Mouse (Mus musculus): ENCODE measurements around the gene Pde8b. TPM values are rescaled to one million over a fixed set of nuclear protein-coding genes. Genes with fewer than 3 reads are reported as not detected.
A peak's percentile ranks its signal among the peaks of the same experiment; 100 is the strongest.

Pde8b gene
- 1 to 10 TPM in 3 of 4 experiments, under 1 TPM in 1; 0.94 to 4.4 (median 1.7) TPM for total RNA-seq (2022)

- DNase-seq (ENCODE audit: low spot score in 2 of 2): no peak
Measured at GRCm38 (mm10) chr13:95249511-95250456, at the start of gene Pde8b. Gene Pde8b, minus strand, starts transcription at chr13:95250336.

GRCm38 (mm10) chr13:95291983-95292382 is 41.8 kb upstream of the Pde8b start:
- no peak for DNase-seq (ENCODE audit: low spot score in 2 of 2)

- no peak for DNase-seq (ENCODE audit: low spot score in 2 of 2)
Measured at GRCm38 (mm10) chr13:95288027-95288426, 37.9 kb upstream of the Pde8b start.

- DNase-seq (ENCODE audit: low spot score in 2 of 2): peak; percentile 3 to 15
Measured at GRCm38 (mm10) chr13:95286989-95287388, 36.9 kb upstream of the Pde8b start.

GRCm38 (mm10) chr13:95281740-95282673 is 31.9 kb upstream of the Pde8b start:
- no peak for DNase-seq (ENCODE audit: low spot score in 2 of 2)

GRCm38 (mm10) chr13:95278426-95279025 is 28.4 kb upstream of the Pde8b start:
- no peak for DNase-seq (ENCODE audit: low spot score in 2 of 2)

GRCm38 (mm10) chr13:95264691-95265090 is 14.6 kb upstream of the Pde8b start:
- DNase-seq (ENCODE audit: low spot score in 2 of 2): no peak

- peak in 1 of 2 experiments; percentile 8 for DNase-seq (ENCODE audit: low spot score in 2 of 2)
Measured at GRCm38 (mm10) chr13:95260886-95261789, 11.0 kb upstream of the Pde8b start.

GRCm38 (mm10) chr13:95260391-95260790 is 10.3 kb upstream of the Pde8b start:
- no peak for DNase-seq (ENCODE audit: low spot score in 2 of 2)

- DNase-seq (ENCODE audit: low spot score in 2 of 2): no peak
Measured at GRCm38 (mm10) chr13:95257083-95257482, 6.9 kb upstream of the Pde8b start.

- DNase-seq (ENCODE audit: low spot score in 2 of 2): no peak
Measured at GRCm38 (mm10) chr13:95255083-95255482, 4.9 kb upstream of the Pde8b start.

- no peak for DNase-seq (ENCODE audit: low spot score in 2 of 2)
Measured at GRCm38 (mm10) chr13:95243026-95243425, 7.1 kb downstream of the Pde8b start.

GRCm38 (mm10) chr13:95237488-95237887 is 12.6 kb downstream of the Pde8b start:
- no peak for DNase-seq (ENCODE audit: low spot score in 2 of 2)

- DNase-seq (ENCODE audit: low spot score in 2 of 2): no peak
Measured at GRCm38 (mm10) chr13:95235261-95235660, 14.9 kb downstream of the Pde8b start.

- DNase-seq (ENCODE audit: low spot score in 2 of 2): no peak
Measured at GRCm38 (mm10) chr13:95231366-95232138, 18.6 kb downstream of the Pde8b start.

GRCm38 (mm10) chr13:95230326-95230725 is 19.8 kb downstream of the Pde8b start:
- DNase-seq (ENCODE audit: low spot score in 2 of 2): no peak

- DNase-seq (ENCODE audit: low spot score in 2 of 2): no peak
Measured at GRCm38 (mm10) chr13:95224491-95224890, 25.6 kb downstream of the Pde8b start.

GRCm38 (mm10) chr13:95223427-95223772 is 26.7 kb downstream of the Pde8b start:
- no peak for DNase-seq (ENCODE audit: low spot score in 2 of 2)

- peak in 1 of 2 experiments; percentile 7 for DNase-seq (ENCODE audit: low spot score in 2 of 2)
Measured at GRCm38 (mm10) chr13:95222569-95223426, 27.3 kb downstream of the Pde8b start.

All from gastrocnemius, adult 8-10 months (tissue).